Mouse (Mus musculus): ENCODE results near the gene Stac2.
A peak's percentile ranks its signal among the peaks of the same experiment; 100 is the strongest.

Stac2 gene

DNA sequence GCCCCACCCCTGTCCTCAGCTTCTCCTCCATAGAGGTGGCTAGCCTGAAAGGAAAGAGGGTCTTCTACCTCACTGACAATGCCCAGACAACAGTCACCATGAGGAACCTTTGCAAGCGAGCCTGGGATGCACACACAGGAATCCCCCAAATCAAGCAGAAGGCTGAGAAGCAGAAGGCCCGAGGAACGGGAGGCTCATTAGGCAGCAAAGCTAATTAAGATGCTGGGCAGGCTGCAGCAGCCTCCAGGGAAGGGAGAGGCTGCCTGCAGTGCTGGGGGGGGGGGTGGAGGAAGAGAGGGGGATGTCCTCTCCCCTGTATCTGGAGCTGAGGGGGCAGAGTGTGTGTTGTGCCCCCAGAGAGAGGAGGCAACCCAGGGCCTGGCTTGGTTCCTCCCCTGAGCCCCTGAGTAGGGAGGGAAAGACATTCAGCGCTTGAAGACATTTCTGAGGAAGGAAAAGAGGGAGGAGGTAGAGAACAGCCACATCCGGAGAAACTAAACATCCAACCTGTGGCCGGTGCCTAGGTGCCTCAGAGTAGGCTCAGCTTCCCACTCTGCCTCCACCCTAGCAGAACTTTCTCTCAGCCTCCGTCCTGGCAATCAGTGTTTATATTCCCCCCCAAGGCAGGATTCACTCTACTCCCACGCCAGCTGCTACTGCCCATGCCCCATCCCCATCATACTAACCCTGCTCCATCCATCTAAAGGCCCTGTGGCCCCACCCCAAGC is 33.2 kb downstream of the Stac2 start:
- DNase-seq, result no peak

DNA sequence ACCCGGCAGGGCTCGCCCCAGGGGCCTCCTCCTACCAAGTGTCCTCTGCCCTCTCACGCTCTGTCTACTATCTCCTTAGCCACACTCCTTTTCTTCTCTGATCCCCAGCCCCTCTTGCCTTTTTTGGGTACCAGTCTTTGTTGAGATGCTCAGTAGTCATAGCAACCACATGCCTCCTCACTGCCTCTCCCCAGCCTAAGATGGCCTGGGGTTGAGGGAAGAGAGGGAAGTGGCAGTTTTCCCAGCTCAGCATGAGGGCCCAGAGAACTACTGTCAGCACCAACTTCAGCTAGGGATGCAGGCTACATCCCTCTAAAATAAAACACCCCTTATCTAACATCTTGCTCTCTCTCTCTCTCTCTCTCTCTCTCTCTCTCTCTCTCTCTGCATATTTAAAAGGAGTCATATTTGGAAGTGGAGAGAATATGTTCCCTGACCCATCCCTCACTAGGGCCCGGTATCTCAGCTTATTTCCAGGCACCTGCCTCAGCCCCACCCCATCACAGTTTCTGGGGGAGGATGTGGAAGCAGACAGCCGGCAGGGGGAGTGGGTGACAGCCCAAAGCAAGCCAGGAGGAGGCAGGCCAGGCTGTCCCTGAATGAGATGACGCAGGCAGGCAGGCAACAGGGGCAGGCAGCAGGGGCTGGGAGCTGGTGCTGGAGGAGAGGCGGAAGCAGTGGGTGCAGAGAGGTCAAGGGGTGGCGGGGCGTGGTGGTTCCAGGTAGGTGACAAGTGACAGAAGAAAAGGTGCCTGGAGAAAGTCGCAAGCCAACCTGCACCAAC is 34.2 kb downstream of the Stac2 start:
- peak; percentile 58 for DNase-seq

DNA sequence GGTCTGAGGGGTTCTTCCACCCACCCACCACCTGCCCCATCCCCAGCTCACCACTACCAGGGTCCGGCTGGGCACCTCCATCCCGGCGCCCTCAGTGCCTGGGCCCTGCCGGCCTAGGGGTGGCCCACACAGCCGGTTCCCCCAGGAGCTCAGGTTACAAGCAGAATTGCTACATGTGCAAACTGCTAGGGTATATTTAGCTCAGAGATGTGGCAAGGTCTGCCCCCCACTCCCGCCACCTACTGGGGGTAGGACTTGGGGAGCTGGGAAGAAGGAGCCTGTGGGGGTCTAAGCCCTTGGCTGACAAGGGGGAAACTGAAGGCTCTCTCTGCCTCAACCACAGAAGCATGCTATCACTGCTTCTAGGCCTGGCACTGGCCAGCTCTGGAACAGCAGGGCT is 35.0 kb downstream of the Stac2 start:
- DNase-seq, result peak; percentile 22

- no peak for DNase-seq
These were observed 36.4 kb downstream of the Stac2 start for GRCm38 (mm10) chr11:98016824-98017223.

DNA sequence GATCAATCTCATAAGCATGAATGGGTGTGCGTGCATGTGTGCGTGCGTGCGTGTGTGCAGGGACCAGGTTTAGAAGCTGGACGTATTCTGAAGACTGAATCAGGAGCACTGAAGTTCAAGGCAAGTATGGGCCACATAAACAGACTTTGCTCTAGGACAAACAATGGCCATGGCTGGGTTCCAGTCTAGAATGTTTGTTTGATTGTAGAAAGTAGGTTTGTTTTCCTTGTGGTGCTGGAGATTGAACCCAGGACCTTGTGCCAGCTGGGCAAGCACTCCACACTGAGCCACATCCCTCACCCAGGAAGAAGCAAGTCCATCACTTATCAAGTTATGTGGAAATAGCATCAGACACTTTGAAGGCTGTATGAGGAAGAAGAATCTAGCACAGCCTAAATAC is 37.1 kb downstream of the Stac2 start:
- DNase-seq, result peak; percentile 48

DNA sequence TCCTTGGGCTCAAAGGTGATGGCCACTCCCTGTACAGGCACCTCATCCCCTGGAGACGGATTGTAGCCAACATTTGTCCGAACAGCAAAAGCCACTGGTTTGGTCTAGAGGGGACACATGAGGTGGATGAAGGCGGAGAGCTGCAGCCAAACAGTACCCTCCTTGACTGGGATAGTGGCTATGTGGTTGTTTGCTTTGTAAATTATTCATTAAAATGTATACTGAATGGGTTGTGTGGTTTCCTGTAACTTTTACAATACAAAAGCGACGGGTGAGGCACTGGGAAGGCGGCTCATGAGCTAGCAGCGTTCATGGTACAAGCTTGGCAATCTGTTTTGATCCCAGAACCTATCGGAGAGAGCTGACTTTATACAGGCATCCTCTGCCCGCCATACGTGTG is 40.4 kb downstream of the Stac2 start:
- no peak for DNase-seq

- DNase-seq, result no peak
These were observed 41.5 kb downstream of the Stac2 start for GRCm38 (mm10) chr11:98011716-98012115.

DNA sequence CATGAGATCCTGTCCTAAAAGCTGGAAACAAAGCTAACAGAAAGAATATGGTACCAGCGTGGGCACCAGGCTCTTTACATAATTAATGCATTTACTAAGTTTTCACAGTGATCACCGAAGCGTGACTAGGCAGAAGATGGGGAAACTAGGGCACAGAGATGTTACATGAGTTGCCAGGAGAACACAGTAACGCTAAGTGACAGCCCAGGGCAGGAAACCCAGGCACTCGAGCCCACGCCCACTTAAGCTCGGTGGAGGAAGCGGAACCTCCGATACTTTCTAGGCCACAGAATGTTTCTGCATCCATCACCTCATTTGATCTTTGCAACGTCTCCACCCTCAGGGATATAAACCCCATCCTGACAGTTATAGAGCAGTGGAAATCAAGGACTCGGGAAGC is 45.2 kb downstream of the Stac2 start:
- peak; percentile 36 for DNase-seq

DNA sequence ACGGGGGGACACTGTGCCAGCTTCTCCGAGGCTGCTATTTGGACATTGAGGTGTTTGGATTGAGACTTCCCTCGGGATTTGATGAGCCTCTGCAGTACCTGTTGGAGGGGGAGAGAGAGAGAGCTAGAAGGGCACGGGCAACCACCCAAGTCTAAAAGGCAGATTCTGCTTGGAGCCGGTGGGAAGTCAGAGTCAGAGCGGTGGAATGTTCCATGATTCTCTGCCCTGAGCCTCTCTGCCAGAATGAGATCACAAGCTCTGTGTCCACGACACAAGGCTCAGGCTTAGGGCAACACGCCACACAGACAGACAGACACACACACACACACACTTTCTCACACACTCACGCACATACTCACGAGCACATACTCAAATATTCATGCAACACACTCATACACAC is 47.6 kb downstream of the Stac2 start:
- DNase-seq, result no peak

DNA sequence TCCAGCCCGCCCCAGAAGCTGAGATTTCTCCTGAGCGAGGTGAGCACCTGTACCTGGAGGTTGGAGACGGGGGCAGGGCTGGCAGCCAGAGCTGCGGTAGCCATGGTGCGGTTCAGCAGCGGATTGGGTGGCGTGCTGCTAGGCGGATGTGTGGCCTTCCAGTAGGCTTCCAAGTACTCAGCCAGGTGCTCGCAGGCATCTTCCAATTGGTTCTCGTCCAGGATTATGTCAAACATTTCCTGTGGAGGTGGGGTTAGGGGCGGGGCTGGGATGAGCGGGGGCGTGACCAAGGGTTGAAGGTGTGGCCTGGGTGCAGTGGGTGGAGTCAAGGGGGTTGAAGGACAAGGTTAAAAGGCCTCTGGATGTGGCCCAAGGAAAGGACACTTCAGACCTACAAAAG is 48.2 kb downstream of the Stac2 start:
- peak; percentile 57 for DNase-seq

- DNase-seq, result no peak
These were observed 49.1 kb downstream of the Stac2 start for GRCm38 (mm10) chr11:98004161-98004560.

DNA sequence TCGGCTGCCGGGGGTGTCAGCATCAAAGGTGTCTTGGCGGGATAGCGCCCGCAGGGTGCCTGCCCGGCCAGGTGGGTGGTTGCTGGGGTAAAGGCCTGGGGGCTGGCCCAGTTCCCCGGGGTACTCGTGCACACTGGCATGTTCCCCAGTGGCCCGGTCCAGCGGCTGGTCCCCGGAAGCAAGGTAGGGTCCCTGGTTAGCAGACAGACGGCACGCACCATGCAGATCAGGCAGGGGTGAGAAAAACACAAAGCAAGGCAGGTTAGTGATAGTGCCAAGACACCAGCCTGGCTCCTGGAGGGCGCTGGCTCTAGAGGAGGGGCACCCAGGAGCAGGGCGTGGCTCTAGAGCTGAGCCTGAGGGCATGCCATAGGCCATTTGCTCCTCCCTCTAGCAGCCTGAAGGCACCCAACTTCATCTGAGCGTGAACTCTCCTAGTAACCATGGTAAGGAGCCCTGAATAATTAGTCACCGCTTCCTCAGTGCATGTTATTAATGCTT is 50.0 kb downstream of the Stac2 start:
- DNase-seq, result peak; percentile 47

GRCm38 (mm10) chr11:98002627-98003026 is 50.6 kb downstream of the Stac2 start:
- peak; percentile 91 for DNase-seq

GRCm38 (mm10) chr11:98001986-98002385 is 51.3 kb downstream of the Stac2 start:
- no peak for DNase-seq

GRCm38 (mm10) chr11:98001351-98001824 is 51.9 kb downstream of the Stac2 start:
- DNase-seq, result no peak

DNA sequence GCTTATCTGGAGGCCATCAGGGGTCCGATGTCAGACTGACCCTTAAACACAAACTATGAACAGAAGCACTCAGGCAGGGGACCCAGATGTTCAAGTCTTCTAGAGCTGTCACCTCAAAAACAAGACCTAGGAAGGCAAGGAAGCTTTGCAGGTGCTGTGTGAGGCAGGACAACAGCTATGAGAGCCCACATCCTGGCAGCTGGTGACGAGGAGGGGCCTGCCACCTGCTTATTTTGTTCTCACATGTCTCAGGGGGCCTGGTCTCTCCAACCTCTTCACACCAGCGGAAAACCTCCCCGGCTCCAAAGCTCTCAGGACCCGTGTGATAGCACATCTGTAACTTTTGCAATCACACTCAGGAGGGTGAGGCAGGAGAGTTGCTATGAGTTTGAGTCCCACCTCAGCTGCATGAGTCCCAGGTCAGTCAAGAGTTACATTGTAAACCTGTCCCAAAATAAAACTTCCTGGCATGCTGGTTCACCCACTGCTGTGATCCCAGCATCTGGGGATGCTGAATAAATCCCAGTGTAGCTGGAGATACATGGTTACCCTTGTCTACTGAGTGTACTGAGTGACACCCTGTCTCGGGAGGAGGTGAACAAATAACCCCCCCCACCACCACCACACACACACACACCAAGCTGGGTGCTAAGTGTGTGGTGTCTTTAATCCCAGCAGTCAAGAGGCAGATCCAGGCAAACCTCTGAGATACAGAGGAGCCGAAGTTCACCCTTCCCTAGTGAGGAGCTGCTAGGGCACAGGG is 52.7 kb downstream of the Stac2 start:
- DNase-seq, result peak; percentile 42

GRCm38 (mm10) chr11:97999748-98000147 is 53.5 kb downstream of the Stac2 start:
- DNase-seq, result no peak

- DNase-seq, result peak; percentile 54
These were observed 54.2 kb downstream of the Stac2 start for GRCm38 (mm10) chr11:97998898-97999608.

GRCm38 (mm10) chr11:97998074-97998793 is 55.0 kb downstream of the Stac2 start:
- no peak for DNase-seq

DNA sequence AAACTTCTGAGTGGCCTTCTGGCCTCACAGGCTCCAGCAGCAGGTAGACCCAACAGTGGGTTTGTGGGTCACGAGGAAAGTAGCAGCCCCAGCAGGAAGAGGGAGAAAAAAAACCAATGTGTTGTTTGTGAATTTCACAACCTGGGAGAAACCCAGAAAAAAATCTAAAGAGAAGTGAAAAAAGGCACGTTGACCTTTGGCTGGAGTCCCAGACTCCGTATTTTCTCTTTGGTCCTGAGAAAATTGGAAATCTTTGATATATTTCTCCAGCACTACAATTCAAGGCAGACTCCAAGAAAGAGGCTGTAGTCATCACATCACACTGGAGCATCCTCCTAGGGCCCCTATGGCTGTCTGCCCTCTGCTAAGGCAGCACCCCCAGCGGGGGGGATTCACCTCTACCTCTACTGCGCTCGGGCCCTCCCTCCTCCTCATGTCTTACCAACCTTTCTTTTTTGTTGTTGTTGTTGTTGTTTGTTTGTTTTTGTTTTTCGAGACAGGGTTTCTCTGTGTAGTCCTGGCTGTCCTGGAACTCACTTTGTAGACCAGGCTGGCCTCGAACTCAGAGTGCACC is 55.8 kb downstream of the Stac2 start:
- DNase-seq, result no peak

GRCm38 (mm10) chr11:97996691-97997090 is 56.6 kb downstream of the Stac2 start:
- DNase-seq, result no peak

All from lung, postnatal 36 days (tissue).